Comparison of ENCODE assay signal across 12 mouse cellular contexts in the genomic region with DNA sequence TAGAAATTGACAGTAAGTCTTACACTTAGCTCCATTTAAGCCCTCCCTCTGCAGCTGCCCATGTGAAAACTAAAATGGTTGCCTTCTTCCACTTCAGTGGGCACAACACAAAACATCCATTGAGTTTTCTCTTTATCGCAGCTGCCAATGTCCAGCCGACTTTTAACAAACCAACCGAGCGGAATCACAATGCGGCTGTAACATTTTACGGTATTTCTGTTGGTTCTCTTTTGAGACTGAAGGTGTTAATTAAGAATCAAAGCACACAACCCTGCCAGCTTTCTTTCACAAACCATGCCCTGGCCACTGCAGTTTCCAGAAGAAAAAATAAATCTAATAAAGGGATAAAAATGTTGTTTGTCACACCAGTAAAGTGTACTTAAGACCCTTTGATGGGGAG. TPM values are rescaled to one million over a fixed set of nuclear protein-coding genes. Genes with fewer than 3 reads are reported as not detected.
A peak's percentile ranks its signal among the peaks of the same experiment; 100 is the strongest.
DNase-seq lines count a peak whose midpoint lies in the region; ATAC-seq and TF ChIP-seq lines count a peak whose summit lies in the region.
"Had no signal": no experiment of that assay in that cellular context is flagged by ENCODE, and none has a peak within 500 bp of the region (broad histone marks: within the 10 kb centered on the region; RNA-seq: fewer than 3 reads in every experiment).

No protein-coding gene starts in this region.

- no peaks in the 10 kb centered on the region for H3K36me3 ChIP-seq in forebrain, embryonic 12.5 days (replicated peaks)
- no peaks in the 10 kb centered on the region for H3K36me3 ChIP-seq in hindbrain, embryonic 16.5 days (ENCODE audit: control insufficient read depth, insufficient read depth, low read length)
- H3K36me3 ChIP-seq in neural tube, embryonic 11.5 days (ENCODE audit: control insufficient read depth, insufficient read depth, low read length), result no peaks in the 10 kb centered on the region
- H3K36me3 ChIP-seq in thymus, adult 2 months (ENCODE audit: control insufficient read depth, insufficient read depth, low read length), result no peaks in the 10 kb centered on the region
- H3K36me3 ChIP-seq: limb, embryonic 13.5 days had no signal

- TF ChIP-seq CTCF in brain, embryonic 14.5 days (IDR thresholded peaks at IDR 0.05; ENCODE audit: borderline replicate concordance, extremely low read depth, insufficient read depth, insufficient read length), result no peak
- no peak for TF ChIP-seq CTCF in thymus, adult 2 months (IDR thresholded peaks at IDR 0.05; ENCODE audit: borderline replicate concordance, control insufficient read depth, extremely low read depth, insufficient read depth, low read length, poor library complexity)

- no peaks in the 10 kb centered on the region for H3K9me3 ChIP-seq in forebrain, embryonic 12.5 days
- no peaks in the 10 kb centered on the region for H3K9me3 ChIP-seq in hindbrain, embryonic 16.5 days (ENCODE audit: control insufficient read depth, low read length)
- no peaks in the 10 kb centered on the region for H3K9me3 ChIP-seq in neural tube, embryonic 11.5 days (ENCODE audit: control insufficient read depth, low read length)
- H3K9me3 ChIP-seq: limb, embryonic 13.5 days had no signal

- peak; percentile 89 for DNase-seq in brain, embryonic 14.5 days (ENCODE audit: low read depth)
- peak; percentile 78 for DNase-seq in neural tube, embryonic 11.5 days (ENCODE audit: low spot score)
- DNase-seq in layer of hippocampus, adult 18-20 months (ENCODE audit: low spot score in 2 of 2), result no peak
- no peak for DNase-seq in gastrocnemius, postnatal 14 days
- DNase-seq in thymus, adult 2 months, result no peak
- DNase-seq: lung, adult 18-20 months had no signal

- no peak overlapping the region for H3K27ac ChIP-seq in forebrain, embryonic 12.5 days
- no peak overlapping the region; the same call in 1 of the 2 replicates for H3K27ac ChIP-seq in hindbrain, embryonic 16.5 days (ENCODE audit: low read depth, low read length)
- 0 out of 2 replicates have a peak overlapping the region, but pooled peaks have one; percentile 24 for H3K27ac ChIP-seq in neural tube, embryonic 11.5 days (ENCODE audit: low read depth, low read length)
- H3K27ac ChIP-seq in thymus, adult 2 months (ENCODE audit: control insufficient read depth, insufficient read depth, low read length), result no peak overlapping the region
- H3K27ac ChIP-seq: limb, embryonic 13.5 days had no signal

- H3K4me3 ChIP-seq in forebrain, embryonic 12.5 days (replicated peaks), result no peak overlapping the region
- no peak overlapping the region for H3K4me3 ChIP-seq in hindbrain, embryonic 16.5 days (ENCODE audit: low read length)
- H3K4me3 ChIP-seq in neural tube, embryonic 11.5 days (ENCODE audit: low read depth, low read length), result no peak overlapping the region
- H3K4me3 ChIP-seq in thymus, adult 2 months (ENCODE audit: control insufficient read depth, insufficient read depth, low read length), result no peak overlapping the region
- H3K4me3 ChIP-seq: limb, embryonic 13.5 days had no signal

- H3K4me1 ChIP-seq in forebrain, embryonic 12.5 days, result peaks cover 22% of the 10 kb centered on the region
- no peaks in the 10 kb centered on the region; the same call in 1 of the 2 replicates for H3K4me1 ChIP-seq in hindbrain, embryonic 16.5 days (ENCODE audit: control insufficient read depth, insufficient read depth, low read depth, low read length)
- H3K4me1 ChIP-seq in neural tube, embryonic 11.5 days (ENCODE audit: control insufficient read depth, insufficient read depth, low read length), result peaks cover 3% of the 10 kb centered on the region
- H3K4me1 ChIP-seq in thymus, adult 2 months (replicated peaks; ENCODE audit: control insufficient read depth, insufficient read depth, low read length), result no peaks in the 10 kb centered on the region
- H3K4me1 ChIP-seq: limb, embryonic 13.5 days had no signal

- WGBS in forebrain, embryonic 12.5 days, result 6% methylated on average over 6 of the region's 6 CpGs
- WGBS in hindbrain, embryonic 16.5 days, result 10% methylated on average over 6 of the region's 6 CpGs
- 29% methylated on average over 6 of the region's 6 CpGs for WGBS in neural tube, embryonic 11.5 days
- WGBS in thymus, adult 2 months, result 97% methylated on average over 6 of the region's 6 CpGs

- TF ChIP-seq POLR2A in brain, embryonic 14.5 days (IDR thresholded peaks at IDR 0.05; ENCODE audit: borderline replicate concordance, extremely low read depth, insufficient read depth, insufficient read length, poor library complexity, severe bottlenecking), result no peak
- no peak for TF ChIP-seq POLR2A in thymus, adult 2 months (IDR thresholded peaks at IDR 0.05; ENCODE audit: control insufficient read depth, extremely low read depth, insufficient read depth, low read length, poor library complexity)

- intact Hi-C loops in gastrocnemius, postnatal 14 days (cut with DNase I; ENCODE audit: low total_unique reads), result no loop called here

- H3K4me2 ChIP-seq in forebrain, embryonic 12.5 days, result no peak overlapping the region
- H3K4me2 ChIP-seq in hindbrain, embryonic 16.5 days (ENCODE audit: low read length), result peak overlapping the region; percentile 27
- no peak overlapping the region for H3K4me2 ChIP-seq in neural tube, embryonic 11.5 days (ENCODE audit: low read depth)
- H3K4me2 ChIP-seq: limb, embryonic 13.5 days had no signal

- no peak overlapping the region for H3K9ac ChIP-seq in forebrain, embryonic 12.5 days
- H3K9ac ChIP-seq in hindbrain, embryonic 16.5 days (ENCODE audit: low read depth, low read length), result no peak overlapping the region
- H3K9ac ChIP-seq in neural tube, embryonic 11.5 days (ENCODE audit: low read length), result no peak overlapping the region
- H3K9ac ChIP-seq: limb, embryonic 13.5 days had no signal

- peaks cover 74% of the 10 kb centered on the region for H3K27me3 ChIP-seq in forebrain, embryonic 12.5 days
- no peaks in the 10 kb centered on the region for H3K27me3 ChIP-seq in hindbrain, embryonic 16.5 days (replicated peaks; ENCODE audit: control insufficient read depth, insufficient read depth, low read length)
- H3K27me3 ChIP-seq in neural tube, embryonic 11.5 days (ENCODE audit: control insufficient read depth, insufficient read depth, low read length), result no peaks in the 10 kb centered on the region
- H3K27me3 ChIP-seq in thymus, adult 2 months (ENCODE audit: control insufficient read depth, insufficient read depth, low read length), result no peaks in the 10 kb centered on the region

- peak; percentile 84 for ATAC-seq in forebrain, embryonic 12.5 days (ENCODE audit: low FRiP score)
- peak; percentile 91 for ATAC-seq in hindbrain, embryonic 16.5 days
- ATAC-seq in neural tube, embryonic 11.5 days (ENCODE audit: insufficient read depth, low FRiP score, low TSS enrichment), result peak; percentile 81

RNA-seq across cellular contexts. Expression of a gene that starts 1.5 kb away (rescaled TPM):
- 0.14 and 0.36 TPM in 2 replicates for polyA plus RNA-seq in brain, embryonic 14.5 days (2012; rRNA removed)
- polyA plus RNA-seq in forebrain, embryonic 12.5 days (2016; fragmentation: Nextera tagmentation; extraction: Ambion mirVana), result not detected in 2 replicates
- polyA plus RNA-seq in hindbrain, embryonic 16.5 days (2015; fragmentation: Nextera tagmentation; extraction: Ambion mirVana), result 1.00 and 1.6 TPM in 2 replicates
- 0.49 TPM in 1 of 2 replicates, not detected in the other for polyA plus RNA-seq in neural tube, embryonic 11.5 days (2014; fragmentation: Nextera tagmentation; extraction: Ambion mirVana)
- under 1 TPM; 0.32 to 0.56 TPM for total RNA-seq in layer of hippocampus, adult 18-20 months (2021)
- total RNA-seq in gastrocnemius, postnatal 14 days (2021), result not detected
- polyA plus RNA-seq in thymus, adult 2 months (2012; rRNA removed), result not detected in 2 replicates
- total RNA-seq: adrenal gland, adult 18-20 months had no signal
- polyA plus RNA-seq: gonadal fat pad, adult 2 months; heart, postnatal 0 days; limb, embryonic 13.5 days had no signal

RNA-seq across cellular contexts. Expression of a gene that starts 16.3 kb away (rescaled TPM):
- 1.4 and 2.3 TPM in 2 replicates for polyA plus RNA-seq in brain, embryonic 14.5 days (2012; rRNA removed)
- polyA plus RNA-seq in forebrain, embryonic 12.5 days (2016; fragmentation: Nextera tagmentation; extraction: Ambion mirVana), result 1.2 and 2.0 TPM in 2 replicates
- polyA plus RNA-seq in hindbrain, embryonic 16.5 days (2015; fragmentation: Nextera tagmentation; extraction: Ambion mirVana), result 2.7 and 2.8 TPM in 2 replicates
- polyA plus RNA-seq in neural tube, embryonic 11.5 days (2014; fragmentation: Nextera tagmentation; extraction: Ambion mirVana), result 6.0 and 7.4 TPM in 2 replicates
- total RNA-seq in layer of hippocampus, adult 18-20 months (2021), result 1 to 10 TPM; 1.9 to 2.5 TPM
- under 1 TPM; 0.14 to 0.31 TPM for total RNA-seq in gastrocnemius, postnatal 14 days (2021)
- 0.08 and 0.15 TPM in 2 replicates for polyA plus RNA-seq in thymus, adult 2 months (2012; rRNA removed)

Comparison
In these comparisons a context has a peak if more than half of its experiments do, and no peak if none do; other contexts are left out.
1. DNase-seq: peak in brain, embryonic 14.5 days (single experiment) and neural tube, embryonic 11.5 days (single experiment); none in layer of hippocampus, adult 18-20 months (0 of 2), gastrocnemius, postnatal 14 days (single experiment) and thymus, adult 2 months (single experiment).
2. Peak in every context shown above with its lines, with median percentiles within 50 percentile points of each other: ATAC-seq.